Mouse (Mus musculus): ENCODE results near the gene Hoxd3.
A peak's percentile ranks its signal among the peaks of the same experiment; 100 is the strongest.

Hoxd3 gene

DNA sequence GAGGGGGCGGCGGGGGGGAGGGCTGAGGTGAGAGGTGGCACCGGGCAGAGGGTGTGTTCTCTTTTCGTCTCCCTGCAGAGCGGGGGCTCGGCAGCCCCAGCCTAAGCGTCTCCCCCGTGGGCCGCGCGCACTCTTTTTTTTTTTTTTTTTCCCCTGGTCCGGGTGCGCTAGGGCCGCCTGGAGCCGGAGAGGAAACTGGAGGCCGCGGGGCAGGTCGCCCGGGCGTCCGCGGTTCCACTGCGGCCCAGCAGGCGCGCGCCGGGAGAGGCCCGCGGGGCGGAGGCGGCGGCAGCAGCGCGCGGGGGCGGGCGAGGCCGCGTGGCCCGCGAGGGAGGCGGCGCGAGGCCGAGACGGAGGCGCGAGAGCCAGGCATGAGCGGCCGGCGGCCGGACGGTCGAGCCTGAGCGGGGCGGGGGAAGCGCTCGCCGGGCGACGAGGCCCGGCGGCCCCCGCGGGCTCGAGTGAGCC lies 6.7 kb upstream of the Hoxd3 start:
- DNase-seq (ENCODE audit: low spot score in 2 of 2), result peak in 1 of 2 experiments; percentile 57

GRCm38 (mm10) chr2:74705467-74706089 lies 6.1 kb upstream of the Hoxd3 start:
- DNase-seq (ENCODE audit: low spot score in 2 of 2), result peak in 1 of 2 experiments; percentile 60

- DNase-seq (ENCODE audit: low spot score in 2 of 2), result no peak
These were observed 5.2 kb upstream of the Hoxd3 start for GRCm38 (mm10) chr2:74706393-74706960.

- DNase-seq (ENCODE audit: low spot score in 2 of 2), result no peak
These were observed 4.1 kb upstream of the Hoxd3 start for GRCm38 (mm10) chr2:74707599-74707998.

DNA sequence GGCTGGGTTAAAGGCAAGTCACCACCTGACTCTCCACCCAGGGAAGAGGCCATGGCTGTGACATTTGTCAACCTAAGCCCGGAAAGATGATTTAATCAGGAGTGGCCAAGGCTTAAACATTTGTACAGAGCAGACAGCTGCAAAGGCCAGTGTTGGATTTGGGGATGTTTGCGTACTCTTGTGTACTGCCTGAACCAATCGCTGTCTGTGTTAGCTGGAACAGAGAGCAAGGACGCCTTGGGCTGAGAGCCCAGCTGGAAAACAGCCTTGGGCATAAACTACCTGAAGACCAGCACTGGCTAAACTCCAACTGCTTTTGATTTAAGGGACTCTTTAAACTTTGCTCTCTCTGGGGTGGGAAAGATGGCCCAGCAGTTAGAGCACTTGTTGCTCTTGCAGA lies 3.1 kb upstream of the Hoxd3 start:
- no peak for DNase-seq (ENCODE audit: low spot score in 2 of 2)

- DNase-seq (ENCODE audit: low spot score in 2 of 2), result no peak
These were observed 2.0 kb upstream of the Hoxd3 start for GRCm38 (mm10) chr2:74709465-74710419.

DNA sequence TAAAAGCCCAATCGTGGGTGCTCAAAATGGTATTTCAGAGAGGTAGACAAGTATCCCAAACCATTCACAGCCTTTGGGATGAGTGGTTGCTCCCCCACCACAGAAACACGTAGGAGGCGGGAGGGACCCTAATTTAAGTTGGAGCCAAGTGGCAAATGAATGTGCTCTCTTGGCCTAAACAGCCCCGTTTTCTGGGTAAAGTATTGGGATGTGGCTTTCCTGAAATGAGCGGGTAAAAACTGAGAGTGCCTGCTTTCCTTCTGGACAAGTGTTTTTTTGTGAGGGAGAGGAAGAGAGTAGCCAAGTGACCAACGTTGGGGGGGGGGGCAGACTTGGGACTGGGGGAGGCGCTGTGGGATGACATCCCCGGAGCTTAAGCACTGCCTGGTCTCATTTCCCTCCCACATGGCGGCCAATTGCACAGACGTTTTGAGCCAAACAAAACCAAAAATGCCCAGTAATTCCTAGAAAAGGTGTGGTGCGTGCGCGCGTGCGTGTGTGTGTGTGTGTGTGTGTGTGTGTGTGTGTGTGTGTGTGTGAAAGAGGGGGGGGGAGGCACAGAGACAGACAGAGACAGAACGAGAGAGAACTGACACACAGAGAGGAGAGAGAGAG lies 691 bp upstream of the Hoxd3 start:
- DNase-seq (ENCODE audit: low spot score in 2 of 2), result no peak

DNA sequence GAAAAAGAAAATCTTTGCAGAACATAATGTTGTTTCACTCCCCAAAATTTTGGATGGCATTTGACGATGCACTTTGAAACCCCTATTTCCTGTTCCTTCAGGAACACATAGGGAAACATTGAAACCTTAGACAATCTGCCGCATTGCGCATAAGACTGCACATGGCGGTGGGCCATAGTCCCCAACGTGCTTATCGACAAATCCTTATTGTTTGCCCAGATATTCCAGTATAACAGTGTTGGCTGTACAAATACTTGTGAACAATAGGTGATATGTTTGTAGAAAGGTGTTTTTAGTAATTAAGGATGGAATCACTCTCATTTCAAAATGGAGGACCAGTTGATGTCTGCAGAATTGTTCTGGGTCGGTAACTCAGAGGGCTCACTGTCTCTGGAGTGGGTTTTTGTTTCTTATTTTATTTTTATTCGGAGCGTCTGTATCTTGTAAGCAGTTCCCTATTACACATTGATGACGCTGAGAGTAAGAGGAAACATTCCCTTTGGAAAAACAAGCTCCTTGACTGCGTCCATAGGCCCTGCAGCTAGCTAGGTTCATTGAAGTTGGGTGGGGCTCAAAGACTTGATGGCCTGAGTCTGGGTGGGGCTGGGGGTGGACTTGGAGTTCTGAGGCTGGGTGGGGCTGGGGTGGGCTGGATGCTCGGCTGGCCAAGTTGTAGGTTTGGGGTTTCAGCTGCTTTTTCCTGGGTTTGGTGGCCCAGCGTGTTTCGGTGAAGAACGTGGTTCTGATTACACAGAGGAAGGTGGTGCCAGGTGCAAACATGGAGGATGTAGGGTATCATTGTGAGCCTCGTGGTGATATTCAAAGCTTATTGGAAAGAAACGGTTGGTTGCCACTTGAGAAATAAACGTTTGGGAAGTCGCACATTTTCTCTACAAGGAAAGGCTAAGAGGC lies 1.8 kb downstream of the Hoxd3 start:
- DNase-seq (ENCODE audit: low spot score in 2 of 2), result no peak

- DNase-seq (ENCODE audit: low spot score in 2 of 2), result no peak
These were observed 2.5 kb downstream of the Hoxd3 start for GRCm38 (mm10) chr2:74714156-74714789.

DNA sequence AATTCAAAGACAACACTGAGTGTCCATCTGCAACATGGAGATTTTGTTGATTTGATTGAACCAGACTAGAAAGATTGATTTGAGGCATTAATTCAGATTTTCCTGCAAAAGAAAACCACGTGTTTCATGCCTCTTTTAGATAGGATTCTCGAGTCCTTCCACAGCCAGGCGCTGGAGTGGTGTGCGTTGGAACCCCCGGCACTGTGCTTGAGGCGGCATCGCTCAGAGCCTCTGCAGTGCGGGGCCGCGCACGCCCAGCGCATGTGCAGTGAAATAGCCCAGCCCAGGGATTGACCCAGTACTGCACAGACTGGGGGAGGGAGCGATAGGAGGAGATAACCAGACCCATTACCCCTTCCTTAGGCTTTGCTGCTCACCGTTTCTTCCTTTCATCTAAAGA lies 3.2 kb downstream of the Hoxd3 start:
- DNase-seq (ENCODE audit: low spot score in 2 of 2), result no peak

DNA sequence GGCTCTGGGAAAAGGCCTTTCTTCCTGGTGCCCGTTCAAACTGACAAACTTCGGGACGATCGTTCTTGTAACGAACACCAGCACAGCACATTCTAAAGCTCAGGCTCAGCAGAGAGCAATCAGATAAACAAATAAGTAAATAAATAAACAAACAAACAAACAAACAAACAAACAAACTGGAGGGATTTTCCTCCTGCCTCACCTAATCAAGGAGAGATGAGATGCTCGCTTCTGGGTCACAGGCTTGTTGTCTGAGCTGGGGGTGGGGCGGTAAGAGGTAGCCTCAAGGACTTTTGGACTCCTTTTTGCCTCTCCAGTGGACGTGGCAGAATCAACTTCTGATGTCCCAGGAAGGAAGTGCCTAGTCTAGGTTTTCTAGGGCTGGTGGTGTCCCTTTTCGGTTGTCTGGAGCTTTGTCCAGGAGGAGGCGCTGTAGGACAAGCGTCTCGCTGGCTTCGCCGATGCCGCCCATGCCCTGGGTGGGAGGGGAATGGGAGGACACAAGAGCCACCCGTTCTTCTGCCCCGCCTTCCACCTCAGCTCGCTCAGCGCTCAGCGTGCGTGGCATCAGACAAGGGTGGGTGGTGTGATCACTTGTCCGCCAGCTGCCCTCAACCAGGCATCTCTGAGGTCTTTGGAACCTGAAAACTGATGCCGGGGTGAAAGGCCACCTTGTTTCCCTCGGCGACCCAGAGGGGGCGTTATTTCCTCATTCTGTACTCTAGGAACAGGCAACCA lies 3.9 kb downstream of the Hoxd3 start:
- peak; percentile 68 to 88 for DNase-seq (ENCODE audit: low spot score in 2 of 2)

GRCm38 (mm10) chr2:74720384-74720783 lies 8.7 kb downstream of the Hoxd3 start:
- DNase-seq (ENCODE audit: low spot score in 2 of 2), result no peak

DNA sequence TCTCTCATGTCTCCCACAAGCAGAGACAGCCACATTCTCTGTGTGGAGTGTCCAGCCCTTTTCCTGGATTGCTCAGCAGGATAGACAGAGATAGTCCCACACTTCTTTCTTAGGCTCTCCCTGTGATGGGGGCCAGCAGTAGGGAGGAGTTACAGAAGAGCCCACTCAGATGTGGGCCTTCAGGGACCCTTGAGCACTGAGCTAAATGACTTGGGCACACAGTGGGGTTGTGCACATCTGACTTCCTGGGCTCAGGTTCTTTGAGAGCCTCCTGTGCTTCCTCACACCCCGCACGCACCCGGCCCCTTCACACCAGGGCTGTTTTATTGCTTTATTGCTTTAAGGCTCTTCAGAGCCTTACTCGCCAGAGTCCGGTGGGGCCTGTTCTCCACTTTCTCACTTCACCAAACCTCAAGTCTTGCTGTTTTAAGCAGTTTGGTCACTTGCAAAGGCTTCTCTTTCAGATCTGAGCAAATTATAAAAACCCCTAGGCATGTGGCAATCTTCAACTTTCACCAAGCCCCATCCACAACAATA lies 9.3 kb downstream of the Hoxd3 start:
- DNase-seq (ENCODE audit: low spot score in 2 of 2), result no peak

- no peak for DNase-seq (ENCODE audit: low spot score in 2 of 2)
These were observed 10.2 kb downstream of the Hoxd3 start for GRCm38 (mm10) chr2:74721882-74722281.

- no peak for DNase-seq (ENCODE audit: low spot score in 2 of 2)
These were observed 11.2 kb downstream of the Hoxd3 start for GRCm38 (mm10) chr2:74722949-74723348.

- no peak for DNase-seq (ENCODE audit: low spot score in 2 of 2)
These were observed 12.7 kb downstream of the Hoxd3 start for GRCm38 (mm10) chr2:74724244-74725015.

DNA sequence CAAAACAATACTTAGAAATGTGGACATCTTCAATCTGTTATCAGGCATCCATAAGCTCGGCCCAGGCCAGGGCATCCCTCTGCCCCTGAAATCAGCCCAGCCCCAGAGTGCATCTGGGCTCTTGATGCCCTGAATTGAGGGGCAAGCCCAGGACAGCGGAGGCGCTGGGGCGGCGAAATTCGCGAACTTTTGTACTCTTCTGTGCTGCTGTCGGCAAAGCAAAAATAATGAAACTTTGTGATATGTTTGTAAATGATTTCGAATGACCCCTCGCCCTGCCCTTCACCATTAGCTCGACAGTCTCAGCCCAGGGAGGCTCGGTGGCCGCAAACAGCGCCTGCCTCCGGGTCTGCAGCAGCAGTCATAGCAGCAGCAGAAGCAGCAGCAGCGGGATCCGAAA lies 13.4 kb downstream of the Hoxd3 start:
- DNase-seq (ENCODE audit: low spot score in 2 of 2), result no peak

GRCm38 (mm10) chr2:74726551-74726950 lies 14.8 kb downstream of the Hoxd3 start, which contains the start of gene Gm28230:
Gm28230 (plus strand) TSS chr2:74726728.
- no peak for DNase-seq (ENCODE audit: low spot score in 2 of 2)
